Mouse (Mus musculus) embryonic facial prominence, embryonic 14.5 days (tissue): ENCODE results near the gene Mrm3. TPM values are rescaled to one million over a fixed set of nuclear protein-coding genes. Genes with fewer than 3 reads are reported as not detected.
A peak's percentile ranks its signal among the peaks of the same experiment; 100 is the strongest.

ENCODE experiments used
- ATAC-seq: fragments of 200-750 bp; cut with Nextera tagmentation; 2 replicates; pipeline ENCODE4 v1.8.0; 2017; ENCODE audit warnings: low read depth, moderate number of reproducible peaks, moderate TSS enrichment
- DNase-seq: peaks from one replicate; pipeline ENCODE4 v3.0.0-alpha.2; 2015; ENCODE audit warnings: low spot score
- H3K27ac ChIP-seq: fragments of 300-500 bp; sonication (generic); replicated peaks from 2 replicates; pipeline ENCODE4 v1.5.1; 2014; ENCODE audit warnings: low read depth, mild to moderate bottlenecking, low read length, moderate library complexity
- H3K27me3 ChIP-seq: fragments of 300-500 bp; sonication (generic); replicated peaks from 2 replicates; pipeline ENCODE4 v1.6.1; 2014; ENCODE audit warnings: low read length; ENCODE audit not compliant: control insufficient read depth, insufficient read depth
- H3K36me3 ChIP-seq: fragments of 300-500 bp; sonication (generic); 2 replicates; pipeline ENCODE4 v1.6.1; 2014; ENCODE audit warnings: low read length, mixed read lengths; ENCODE audit not compliant: control insufficient read depth, insufficient read depth
- H3K4me1 ChIP-seq: fragments of 300-500 bp; sonication (generic); 2 replicates; pipeline ENCODE4 v1.6.1; 2014; ENCODE audit warnings: antibody characterized with exemption, low read length; ENCODE audit not compliant: control insufficient read depth, insufficient read depth
- H3K4me2 ChIP-seq: fragments of 300-500 bp; sonication (generic); 2 replicates; pipeline ENCODE4 v1.6.1; 2014; ENCODE audit warnings: low read depth, mild to moderate bottlenecking, low read length, moderate library complexity, mixed read lengths
- H3K4me3 ChIP-seq: fragments of 300-500 bp; sonication (generic); 2 replicates; pipeline ENCODE4 v1.5.1; 2014; ENCODE audit warnings: low read depth, mild to moderate bottlenecking, low read length
- H3K9ac ChIP-seq: fragments of 300-500 bp; sonication (generic); 2 replicates; pipeline ENCODE4 v1.6.1; 2014; ENCODE audit warnings: low read depth, mild to moderate bottlenecking, low read length, moderate library complexity, mixed read lengths
- H3K9me3 ChIP-seq: fragments of 300-500 bp; sonication (generic); 2 replicates; pipeline ENCODE4 v1.6.1; 2016; ENCODE audit warnings: low read length; ENCODE audit not compliant: control insufficient read depth
- WGBS: fragments of 180-500 bp; shearing (Covaris S2); extraction: QIAGEN DNeasy Blood & Tissue Kit; methylation state at CpG from one replicate; pipeline ENCODE4 v1.1.7; 2014; 5-methylcytosine and 5-hydroxymethylcytosine counted together
- polyA plus RNA-seq: library from polyadenylated mRNA; unstranded; fragments of >200 nt; fragmentation: Nextera tagmentation; extraction: Ambion mirVana; gene quantifications from 2 replicates; pipeline ENCODE4 v1.2.1, GENCODE M21; 2014

Mrm3 gene
- polyA plus RNA-seq, 1 experiment from 2014 or later, result 23.8 TPM

GRCm38 (mm10) chr11:76257386-76257785, 13.9 kb downstream of the Mrm3 start:
- Histone ChIP-seq H3K27me3 (no peaks in the 10 kb centered on the region), H3K9ac (no peak overlapping the region), H3K4me2 (no peak overlapping the region), H3K9me3 (no peaks in the 10 kb centered on the region), H3K36me3 (peaks cover 52% of the 10 kb centered on the region), H3K4me3 (no peak overlapping the region), H3K4me1 (0 out of 2 replicates have a peak, but pooled peaks cover 11% of the 10 kb centered on the region), H3K27ac (no peak overlapping the region)
- WGBS, result 79% methylated on average over 4 of the region's 4 CpGs
- ATAC-seq (no peak), DNase-seq (no peak)

DNA sequence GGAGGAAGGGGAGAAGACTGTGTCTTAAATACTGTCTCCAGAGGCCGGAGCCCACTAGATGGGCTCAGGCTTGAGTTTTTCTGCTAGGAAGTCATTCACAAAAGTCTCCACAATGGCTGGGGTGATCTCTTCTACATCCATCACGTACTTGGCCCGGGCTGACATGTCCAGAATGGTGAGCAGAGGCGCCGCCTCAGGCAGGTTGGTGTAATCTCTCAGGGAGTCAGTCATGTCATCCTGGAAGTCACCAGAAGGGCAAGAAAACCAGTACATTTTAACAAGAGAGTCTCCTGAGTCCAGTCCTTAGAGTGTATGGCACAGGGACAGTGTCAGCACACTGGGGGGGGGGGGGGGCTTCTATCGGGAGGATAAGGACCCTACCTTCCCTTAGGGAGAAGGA, 15.0 kb downstream of the Mrm3 start:
- Histone ChIP-seq H3K27ac (no peak overlapping the region), H3K4me3 (no peak overlapping the region), H3K36me3 (peaks cover 55% of the 10 kb centered on the region), H3K4me2 (no peak overlapping the region), H3K27me3 (no peaks in the 10 kb centered on the region), H3K4me1 (0 out of 2 replicates have a peak, but pooled peaks cover 11% of the 10 kb centered on the region), H3K9ac (no peak overlapping the region), H3K9me3 (no peaks in the 10 kb centered on the region)
- 88% methylated on average over 6 of the region's 6 CpGs for WGBS
- no peak for DNase-seq
- ATAC-seq, result no peak

DNA sequence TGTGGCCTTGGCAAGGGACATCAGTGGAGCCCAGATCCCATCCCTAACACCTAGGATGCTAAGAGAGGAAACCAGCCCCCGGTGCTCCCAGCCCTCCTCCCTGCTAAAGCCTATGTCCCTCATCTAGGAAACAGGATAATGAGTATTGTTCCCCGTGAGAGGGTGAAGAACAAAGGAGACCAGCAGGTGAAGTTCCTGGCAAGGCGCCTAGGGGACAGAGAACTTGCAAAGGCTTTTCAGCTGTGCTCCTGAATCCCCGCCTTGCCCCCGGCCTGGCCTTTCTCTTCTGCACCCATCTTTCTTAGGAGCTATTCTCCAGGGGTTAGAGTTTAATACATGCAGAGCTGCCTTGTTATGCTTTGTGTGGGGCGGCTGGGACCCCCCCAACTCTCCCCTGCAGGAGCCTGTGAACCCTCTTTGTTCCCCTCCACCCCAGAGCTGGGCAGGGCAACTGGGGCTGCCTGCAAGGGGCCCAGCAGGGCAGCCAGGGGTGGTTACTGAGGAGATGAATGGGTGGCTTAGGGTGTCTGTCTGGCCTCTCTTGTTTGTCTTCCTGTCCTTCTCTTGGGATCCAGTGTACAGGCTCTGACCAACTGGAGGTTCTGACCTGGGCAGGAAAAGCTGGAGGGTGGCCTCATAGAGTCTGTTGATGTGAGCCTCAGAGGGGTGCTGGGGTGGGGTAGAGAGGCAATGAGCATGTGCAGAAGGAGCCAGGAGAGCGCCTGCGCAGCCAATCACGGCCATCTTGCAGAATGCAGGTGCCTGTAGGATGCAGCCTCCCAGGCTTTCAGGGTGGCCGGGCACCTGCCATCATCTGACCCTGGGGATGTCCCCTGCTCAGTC, 16.9 kb downstream of the Mrm3 start:
- Histone ChIP-seq H3K4me3 (no peak overlapping the region), H3K27me3 (no peaks in the 10 kb centered on the region), H3K9ac (no peak overlapping the region), H3K9me3 (no peaks in the 10 kb centered on the region), H3K4me1 (0 out of 2 replicates have a peak, but pooled peaks cover 11% of the 10 kb centered on the region), H3K36me3 (peaks cover 54% of the 10 kb centered on the region), H3K27ac (no peak overlapping the region), H3K4me2 (no peak overlapping the region)
- whole genome bisulfite sequencing, result 48% methylated on average over 10 of the region's 10 CpGs
- DNase-seq (no peak), ATAC-seq (no peak; the same call in 1 of the 2 replicates)

GRCm38 (mm10) chr11:76261224-76261623, 17.7 kb downstream of the Mrm3 start:
- no peak overlapping the region for H3K9ac ChIP-seq
- H3K27ac ChIP-seq, result no peak overlapping the region
- H3K4me1 ChIP-seq, result 0 out of 2 replicates have a peak, but pooled peaks cover 5% of the 10 kb centered on the region
- H3K36me3 ChIP-seq, result peaks cover 57% of the 10 kb centered on the region
- H3K4me2 ChIP-seq, result no peak overlapping the region
- no peak for DNase-seq
- H3K9me3 ChIP-seq, result no peaks in the 10 kb centered on the region
- ATAC-seq, result no peak
- H3K27me3 ChIP-seq, result no peaks in the 10 kb centered on the region
- WGBS, result 71% methylated on average over 12 of the region's 12 CpGs
- no peak overlapping the region for H3K4me3 ChIP-seq

DNA sequence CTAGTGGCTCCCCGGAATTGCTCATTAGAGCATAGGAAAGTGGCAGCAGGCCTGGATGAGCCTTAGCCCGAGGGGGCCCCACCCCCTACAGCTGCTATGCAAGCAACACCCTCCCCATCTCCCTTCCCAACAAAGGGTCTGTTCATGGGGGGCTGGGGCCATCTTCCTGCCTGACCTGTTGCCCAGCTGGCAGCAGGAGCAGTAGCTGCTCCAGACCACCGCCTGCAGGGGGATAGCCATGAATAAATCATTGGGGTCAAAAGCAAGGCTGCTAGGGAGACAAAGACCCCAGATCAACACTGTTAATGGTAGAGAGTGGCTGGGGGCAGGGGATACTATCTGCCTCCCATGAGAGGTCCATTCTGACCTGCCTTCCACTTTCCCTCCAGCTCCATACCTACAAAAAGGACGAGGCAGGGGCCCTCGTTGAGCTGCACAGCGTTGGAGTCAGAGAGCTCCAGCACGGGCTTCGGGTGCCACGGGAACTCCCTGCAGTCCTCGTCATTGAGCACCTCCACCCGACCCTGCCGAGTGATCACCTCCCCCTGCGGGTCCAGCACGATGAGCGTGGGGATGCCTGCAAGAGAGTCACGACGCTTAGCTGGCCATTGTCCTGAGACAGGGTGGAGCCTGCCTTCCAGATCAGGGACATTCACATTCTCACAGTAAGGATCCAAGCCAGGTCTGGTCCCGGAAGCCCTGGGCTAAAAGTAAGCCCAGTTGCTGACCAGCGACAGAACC, 19.3 kb downstream of the Mrm3 start:
- Histone ChIP-seq H3K4me1 (peaks cover 11% of the 10 kb centered on the region; the same call in 1 of the 2 replicates), H3K4me3 (no peak overlapping the region), H3K9me3 (no peaks in the 10 kb centered on the region), H3K36me3 (peaks cover 62% of the 10 kb centered on the region), H3K27ac (no peak overlapping the region), H3K27me3 (no peaks in the 10 kb centered on the region), H3K4me2 (no peak overlapping the region), H3K9ac (0 out of 2 replicates have a peak overlapping the region, but pooled peaks have one; percentile 37)
- DNase-seq, result no peak
- 17% methylated on average over 17 of the region's 19 CpGs for WGBS
- no peak; the same call in 1 of the 2 replicates for ATAC-seq

DNA sequence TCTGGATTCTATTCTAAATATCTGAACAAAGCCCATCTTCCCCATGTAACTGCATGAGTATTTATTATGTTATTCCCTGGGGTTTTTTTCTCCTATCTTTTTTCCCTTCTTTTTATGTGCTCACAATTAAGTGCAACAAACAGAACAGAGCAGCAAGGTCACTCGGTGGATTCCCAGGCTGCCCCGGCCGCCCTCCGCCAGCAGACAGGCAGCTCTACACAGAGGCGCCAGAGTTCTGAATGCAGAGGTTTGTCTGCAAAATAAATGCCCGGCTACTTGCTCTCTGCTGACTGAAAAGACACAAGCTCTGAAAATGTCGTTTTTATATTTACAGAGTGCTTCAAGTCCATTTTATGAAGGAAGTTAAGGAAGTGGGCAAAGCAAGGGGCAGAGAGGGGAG, 24.0 kb downstream of the Mrm3 start:
- Histone ChIP-seq H3K4me3 (no peak overlapping the region), H3K9ac (no peak overlapping the region), H3K9me3 (no peaks in the 10 kb centered on the region), H3K27ac (peak overlapping the region; percentile 61), H3K27me3 (no peaks in the 10 kb centered on the region), H3K4me1 (peaks cover 22% of the 10 kb centered on the region), H3K4me2 (no peak overlapping the region), H3K36me3 (peaks cover 45% of the 10 kb centered on the region)
- WGBS, result 51% methylated on average over 7 of the region's 7 CpGs
- DNase-seq (no peak), ATAC-seq (no peak)

GRCm38 (mm10) chr11:76268001-76268459, 24.5 kb downstream of the Mrm3 start:
- DNase-seq, result no peak
- H3K4me1 ChIP-seq, result peaks cover 22% of the 10 kb centered on the region
- no peaks in the 10 kb centered on the region for H3K27me3 ChIP-seq
- peaks cover 47% of the 10 kb centered on the region for H3K36me3 ChIP-seq
- H3K4me2 ChIP-seq, result no peak overlapping the region
- H3K9me3 ChIP-seq, result no peaks in the 10 kb centered on the region
- H3K4me3 ChIP-seq, result no peak overlapping the region
- 45% methylated on average over 5 of the region's 5 CpGs for WGBS
- peak; percentile 41; the same call in 1 of the 2 replicates for ATAC-seq
- peak overlapping the region; percentile 61 for H3K27ac ChIP-seq
- 0 out of 2 replicates have a peak overlapping the region, but pooled peaks have one; percentile 30 for H3K9ac ChIP-seq

DNA sequence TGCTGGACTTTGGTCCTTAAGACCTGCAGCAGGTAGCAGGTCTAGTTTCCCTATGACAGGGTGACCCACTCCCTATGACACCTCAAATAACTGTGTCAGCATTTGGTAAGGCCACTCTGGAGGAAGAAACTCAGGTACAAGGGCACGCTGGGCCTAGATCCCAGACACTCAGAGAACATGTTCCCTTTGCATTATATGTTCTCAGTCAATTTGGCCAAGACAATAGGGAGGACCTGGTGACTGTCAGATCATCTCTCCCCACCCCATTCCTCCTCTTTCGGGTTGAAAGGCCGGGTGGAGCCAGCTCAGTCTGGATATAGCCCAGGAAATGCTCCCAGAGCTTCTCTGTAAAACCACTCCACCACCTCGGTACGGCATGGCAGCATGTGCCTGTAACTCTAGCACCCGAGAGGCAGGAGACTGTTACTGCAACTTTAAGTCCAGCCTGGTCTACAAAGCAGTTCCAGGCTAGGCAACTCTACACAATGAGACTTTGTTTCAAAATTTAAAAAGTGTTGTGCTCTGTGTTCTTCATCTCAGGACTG, 25.1 kb downstream of the Mrm3 start:
- Histone ChIP-seq H3K9ac (peak overlapping the region; percentile 30; the same call in 1 of the 2 replicates), H3K4me2 (no peak overlapping the region), H3K27me3 (no peaks in the 10 kb centered on the region), H3K36me3 (peaks cover 49% of the 10 kb centered on the region), H3K9me3 (no peaks in the 10 kb centered on the region), H3K27ac (peak overlapping the region; percentile 61; the same call in 1 of the 2 replicates), H3K4me1 (peaks cover 22% of the 10 kb centered on the region), H3K4me3 (no peak overlapping the region)
- DNase-seq (no peak), ATAC-seq (0 out of 2 replicates have a peak, but pooled peaks have one; percentile 16)
- 72% methylated on average over 6 of the region's 6 CpGs for WGBS
